Mouse (Mus musculus) neural tube, embryonic 11.5 days (tissue): ENCODE data around the gene Rock2. TPM values are rescaled to one million over a fixed set of nuclear protein-coding genes. Genes with fewer than 3 reads are reported as not detected.

ENCODE experiments used
- ATAC-seq: fragments of 200-750 bp; cut with Nextera tagmentation; 2 replicates; pipeline ENCODE4 v1.8.0; 2017; ENCODE audit warnings: moderate number of reproducible peaks, mild to moderate bottlenecking, moderate TSS enrichment, moderate library complexity; ENCODE audit not compliant: insufficient read depth, low FRiP score, low TSS enrichment
- DNase-seq: peaks from one replicate; pipeline ENCODE4 v3.0.0-alpha.2; 2015; ENCODE audit warnings: low spot score
- H3K27ac ChIP-seq: fragments of 300-500 bp; sonication (generic); 2 replicates; pipeline ENCODE4 v1.5.1; 2014; ENCODE audit warnings: low read depth, mild to moderate bottlenecking, low read length
- H3K27me3 ChIP-seq: fragments of 300-500 bp; sonication (generic); 2 replicates; pipeline ENCODE4 v1.6.1; 2014; ENCODE audit warnings: mild to moderate bottlenecking, low read length, mixed read lengths; ENCODE audit not compliant: control insufficient read depth, insufficient read depth
- H3K36me3 ChIP-seq: fragments of 300-500 bp; sonication (generic); 2 replicates; pipeline ENCODE4 v1.6.1; 2014; ENCODE audit warnings: mild to moderate bottlenecking, low read length, moderate library complexity, mixed read lengths; ENCODE audit not compliant: control insufficient read depth, insufficient read depth
- H3K4me1 ChIP-seq: fragments of 300-500 bp; sonication (generic); 2 replicates; pipeline ENCODE4 v1.6.1; 2014; ENCODE audit warnings: low read length, mixed read lengths; ENCODE audit not compliant: control insufficient read depth, insufficient read depth
- H3K4me2 ChIP-seq: fragments of 300-500 bp; sonication (generic); 2 replicates; pipeline ENCODE4 v1.6.1; 2014; ENCODE audit warnings: low read depth, mild to moderate bottlenecking, moderate library complexity
- H3K4me3 ChIP-seq: fragments of 300-500 bp; sonication (generic); 2 replicates; pipeline ENCODE4 v1.5.1; 2014; ENCODE audit warnings: low read depth, low read length
- H3K9ac ChIP-seq: fragments of 300-500 bp; sonication (generic); 2 replicates; pipeline ENCODE4 v1.6.1; 2014; ENCODE audit warnings: mild to moderate bottlenecking, low read length
- H3K9me3 ChIP-seq: fragments of 300-500 bp; sonication (generic); 2 replicates; pipeline ENCODE4 v1.6.1; 2016; ENCODE audit warnings: low read length; ENCODE audit not compliant: control insufficient read depth
- WGBS: fragments of 180-500 bp; shearing (Covaris S2); extraction: QIAGEN DNeasy Blood & Tissue Kit; methylation state at CpG from one replicate; pipeline ENCODE4 v1.1.7; 2014; 5-methylcytosine and 5-hydroxymethylcytosine counted together
- polyA plus RNA-seq: library from polyadenylated mRNA; unstranded; fragments of >200 nt; fragmentation: Nextera tagmentation; extraction: Ambion mirVana; gene quantifications from 2 replicates; pipeline ENCODE4 v1.2.1, GENCODE M21; 2014

Rock2 gene
- polyA plus RNA-seq, 1 experiment from 2014 or later = 14.8 TPM

- H3K27me3 ChIP-seq = no peaks in the 10 kb centered on the region
- DNase-seq = no peak
- H3K27ac ChIP-seq = no peak overlapping the region
- no peak overlapping the region for H3K4me2 ChIP-seq
- H3K36me3 ChIP-seq = no peaks in the 10 kb centered on the region
- ATAC-seq = no peak
- no peak overlapping the region for H3K4me3 ChIP-seq
- H3K4me1 ChIP-seq = 0 out of 2 replicates have a peak, but pooled peaks cover 2% of the 10 kb centered on the region
- H3K9ac ChIP-seq = no peak overlapping the region
- no peaks in the 10 kb centered on the region for H3K9me3 ChIP-seq
Measured at GRCm38 (mm10) chr12:16898790-16899189, 4.1 kb downstream of the Rock2 start.

- Histone ChIP-seq H3K4me2 (no peak overlapping the region), H3K9ac (no peak overlapping the region), H3K36me3 (no peaks in the 10 kb centered on the region), H3K27ac (no peak overlapping the region), H3K9me3 (no peaks in the 10 kb centered on the region), H3K27me3 (no peaks in the 10 kb centered on the region), H3K4me3 (no peak overlapping the region), H3K4me1 (0 out of 2 replicates have a peak, but pooled peaks cover 2% of the 10 kb centered on the region)
- no peak for ATAC-seq
- no peak for DNase-seq
- WGBS = 68% methylated on average over 3 of the region's 3 CpGs
Measured at GRCm38 (mm10) chr12:16900625-16901222, 6.0 kb downstream of the Rock2 start.

GRCm38 (mm10) chr12:16903949-16904635 is 9.4 kb downstream of the Rock2 start:
- H3K27me3 ChIP-seq = no peaks in the 10 kb centered on the region
- no peak overlapping the region for H3K4me3 ChIP-seq
- no peak for ATAC-seq
- no peaks in the 10 kb centered on the region for H3K36me3 ChIP-seq
- H3K4me1 ChIP-seq = no peaks in the 10 kb centered on the region
- no peak for DNase-seq
- 93% methylated on average over 2 of the region's 2 CpGs for WGBS
- no peak overlapping the region for H3K4me2 ChIP-seq
- H3K9ac ChIP-seq = no peak overlapping the region
- H3K27ac ChIP-seq = no peak overlapping the region
- H3K9me3 ChIP-seq = no peaks in the 10 kb centered on the region

- Histone ChIP-seq H3K27me3 (no peaks in the 10 kb centered on the region), H3K9me3 (no peaks in the 10 kb centered on the region), H3K4me1 (no peaks in the 10 kb centered on the region), H3K36me3 (no peaks in the 10 kb centered on the region), H3K4me2 (no peak overlapping the region), H3K9ac (no peak overlapping the region), H3K27ac (no peak overlapping the region), H3K4me3 (no peak overlapping the region)
- no peak for ATAC-seq
- no peak for DNase-seq
- 89% methylated on average over 1 of the region's 1 CpGs for WGBS
Measured at GRCm38 (mm10) chr12:16907282-16907846, 12.7 kb downstream of the Rock2 start.

GRCm38 (mm10) chr12:16907953-16908648 is 13.4 kb downstream of the Rock2 start:
- H3K4me3 ChIP-seq = no peak overlapping the region
- WGBS = 91% methylated on average over 1 of the region's 1 CpGs
- no peak for ATAC-seq

GRCm38 (mm10) chr12:16911524-16911923 is 16.8 kb downstream of the Rock2 start:
- Histone ChIP-seq H3K9me3 (no peaks in the 10 kb centered on the region), H3K27me3 (no peaks in the 10 kb centered on the region), H3K36me3 (no peaks in the 10 kb centered on the region), H3K27ac (no peak overlapping the region), H3K9ac (no peak overlapping the region), H3K4me1 (no peaks in the 10 kb centered on the region), H3K4me3 (no peak overlapping the region), H3K4me2 (no peak overlapping the region)
- ATAC-seq (no peak), DNase-seq (no peak)
- WGBS = 74% methylated on average over 2 of the region's 3 CpGs

More at GRCm38 (mm10) chr12:16907953-16908648, 13.4 kb downstream of the Rock2 start:
- no peaks in the 10 kb centered on the region for H3K4me1 ChIP-seq
- H3K9me3 ChIP-seq = no peaks in the 10 kb centered on the region
- H3K36me3 ChIP-seq = no peaks in the 10 kb centered on the region
- H3K4me2 ChIP-seq = no peak overlapping the region
- no peak overlapping the region for H3K9ac ChIP-seq
- H3K27ac ChIP-seq = no peak overlapping the region
- DNase-seq = no peak
- H3K27me3 ChIP-seq = no peaks in the 10 kb centered on the region

- Histone ChIP-seq H3K4me2 (no peak overlapping the region), H3K27ac (no peak overlapping the region), H3K4me1 (no peaks in the 10 kb centered on the region), H3K4me3 (no peak overlapping the region), H3K9ac (no peak overlapping the region), H3K27me3 (no peaks in the 10 kb centered on the region), H3K9me3 (no peaks in the 10 kb centered on the region), H3K36me3 (no peaks in the 10 kb centered on the region)
- DNase-seq = no peak
- WGBS = 95% methylated on average over 3 of the region's 3 CpGs
- no peak for ATAC-seq
Measured at GRCm38 (mm10) chr12:16912600-16912999, 17.9 kb downstream of the Rock2 start.

GRCm38 (mm10) chr12:16920186-16920860 is 25.6 kb downstream of the Rock2 start:
- no peak overlapping the region for H3K4me2 ChIP-seq
- no peaks in the 10 kb centered on the region for H3K36me3 ChIP-seq
- no peak for ATAC-seq
- H3K27me3 ChIP-seq = no peaks in the 10 kb centered on the region
- H3K4me3 ChIP-seq = no peak overlapping the region
- no peak overlapping the region for H3K9ac ChIP-seq
- H3K27ac ChIP-seq = no peak overlapping the region
- no peak for DNase-seq
- H3K9me3 ChIP-seq = no peaks in the 10 kb centered on the region
- no peaks in the 10 kb centered on the region for H3K4me1 ChIP-seq
